Mouse (Mus musculus): ENCODE data around the gene Sema5a. TPM values are rescaled to one million over a fixed set of nuclear protein-coding genes. Genes with fewer than 3 reads are reported as not detected.

The Sema5a gene
- total and polyA plus RNA-seq, 2 experiments from 2014 or later: 8.8 to 40.0 TPM

DNA sequence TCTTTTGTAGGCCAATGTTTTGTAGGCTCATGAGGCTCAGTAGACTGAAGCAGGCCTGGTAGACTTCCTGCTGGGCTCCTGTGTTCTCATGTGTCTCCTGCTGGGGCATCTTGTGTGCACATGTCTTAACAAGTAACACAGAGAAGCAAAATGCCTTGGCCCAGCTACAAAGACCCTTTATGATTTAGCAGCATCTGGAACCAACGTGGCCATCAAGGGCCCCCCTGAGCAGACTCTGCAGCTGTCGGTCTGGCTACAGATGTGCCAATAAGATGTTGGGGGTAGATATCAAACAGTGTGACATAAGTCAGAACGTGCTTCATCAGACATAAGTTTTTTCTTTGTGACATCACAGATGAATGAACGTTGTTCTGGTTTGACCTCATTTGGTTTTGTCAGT lies 123.2 kb downstream of the Sema5a start:
- H3K27ac ChIP-seq: no peak overlapping the region
- no peak for ATAC-seq
- no peaks in the 10 kb centered on the region for H3K36me3 ChIP-seq (ENCODE audit: insufficient read depth, low read length)
- no peaks in the 10 kb centered on the region for H3K27me3 ChIP-seq (ENCODE audit: insufficient read depth, low read length)
- TF ChIP-seq CTCF (IDR thresholded peaks at IDR 0.05; ENCODE audit: low read depth): no peak
- H3K4me2 ChIP-seq (ENCODE audit: low read depth, low read length): no peak overlapping the region
- H3K4me3 ChIP-seq (ENCODE audit: low read length): no peak overlapping the region
- H3K4me1 ChIP-seq (ENCODE audit: insufficient read depth, low read length): no peaks in the 10 kb centered on the region
- DNase-seq (ENCODE audit: low spot score): no peak
- no peaks in the 10 kb centered on the region for H3K9me3 ChIP-seq (ENCODE audit: low read length)
- no peak overlapping the region for H3K9ac ChIP-seq (replicated peaks; ENCODE audit: low read length)
- 63% methylated on average over 4 of the region's 4 CpGs for WGBS

- 89% methylated on average over 6 of the region's 6 CpGs for WGBS
Measured at GRCm38 (mm10) chr15:32370914-32371313, 126.3 kb downstream of the Sema5a start.

DNA sequence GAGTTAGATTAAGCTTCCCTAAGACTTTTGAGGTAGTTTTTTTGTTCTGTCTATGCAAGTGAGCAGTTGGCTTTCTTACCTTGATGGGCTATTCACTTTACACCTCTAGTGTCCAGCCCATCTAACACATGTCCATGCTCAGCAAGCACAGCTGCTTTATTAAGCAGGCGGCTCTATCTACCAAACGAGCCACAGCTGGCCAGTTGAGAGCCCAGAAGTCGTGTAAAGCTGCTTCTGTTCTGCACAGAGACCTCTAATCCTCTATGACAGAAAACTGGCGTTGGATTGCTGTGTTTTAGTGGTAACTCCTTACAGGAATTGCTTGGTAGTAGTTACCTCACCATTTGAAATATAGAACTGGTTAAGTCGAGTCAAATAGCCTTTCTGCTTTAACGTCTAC lies 126.8 kb downstream of the Sema5a start:
- H3K4me3 ChIP-seq (ENCODE audit: low read length): no peak overlapping the region

More at GRCm38 (mm10) chr15:32370914-32371313, 126.3 kb downstream of the Sema5a start:
- DNase-seq (ENCODE audit: low spot score) (no peak), ATAC-seq (no peak)
- Histone ChIP-seq H3K4me1 (ENCODE audit: insufficient read depth, low read length) (no peaks in the 10 kb centered on the region), H3K36me3 (ENCODE audit: insufficient read depth, low read length) (no peaks in the 10 kb centered on the region), H3K27ac (no peak overlapping the region), H3K4me2 (ENCODE audit: low read depth, low read length) (no peak overlapping the region), H3K9ac (replicated peaks; ENCODE audit: low read length) (no peak overlapping the region), H3K9me3 (ENCODE audit: low read length) (no peaks in the 10 kb centered on the region), H3K4me3 (ENCODE audit: low read length) (no peak overlapping the region), H3K27me3 (ENCODE audit: insufficient read depth, low read length) (no peaks in the 10 kb centered on the region)
- no peak for TF ChIP-seq CTCF (IDR thresholded peaks at IDR 0.05; ENCODE audit: low read depth)

GRCm38 (mm10) chr15:32376326-32376725 lies 131.7 kb downstream of the Sema5a start:
- TF ChIP-seq CTCF (IDR thresholded peaks at IDR 0.05; ENCODE audit: low read depth): no peak
- H3K9me3 ChIP-seq (ENCODE audit: low read length): no peaks in the 10 kb centered on the region
- H3K27ac ChIP-seq: no peak overlapping the region
- H3K9ac ChIP-seq (replicated peaks; ENCODE audit: low read length): no peak overlapping the region
- ATAC-seq (no peak), DNase-seq (ENCODE audit: low spot score) (no peak)
- no peak overlapping the region for H3K4me2 ChIP-seq (ENCODE audit: low read depth, low read length)
- WGBS: 83% methylated on average over 5 of the region's 5 CpGs
- no peak overlapping the region for H3K4me3 ChIP-seq (ENCODE audit: low read length)
- no peaks in the 10 kb centered on the region for H3K4me1 ChIP-seq (ENCODE audit: insufficient read depth, low read length)
- H3K36me3 ChIP-seq (ENCODE audit: insufficient read depth, low read length): no peaks in the 10 kb centered on the region
- no peaks in the 10 kb centered on the region for H3K27me3 ChIP-seq (ENCODE audit: insufficient read depth, low read length)

More for the DNA sequence above, 126.8 kb downstream of the Sema5a start:
- Histone ChIP-seq H3K36me3 (ENCODE audit: insufficient read depth, low read length) (no peaks in the 10 kb centered on the region), H3K9ac (replicated peaks; ENCODE audit: low read length) (no peak overlapping the region), H3K4me1 (ENCODE audit: insufficient read depth, low read length) (no peaks in the 10 kb centered on the region), H3K27me3 (ENCODE audit: insufficient read depth, low read length) (no peaks in the 10 kb centered on the region), H3K27ac (no peak overlapping the region), H3K4me2 (ENCODE audit: low read depth, low read length) (no peak overlapping the region), H3K9me3 (ENCODE audit: low read length) (no peaks in the 10 kb centered on the region)
- no peak for ATAC-seq
- WGBS: 76% methylated on average over 6 of the region's 6 CpGs
- no peak for DNase-seq (ENCODE audit: low spot score)
- TF ChIP-seq CTCF (IDR thresholded peaks at IDR 0.05; ENCODE audit: low read depth): no peak

GRCm38 (mm10) chr15:32377781-32378180 lies 133.2 kb downstream of the Sema5a start:
- H3K27me3 ChIP-seq (ENCODE audit: insufficient read depth, low read length): no peaks in the 10 kb centered on the region
- no peak for TF ChIP-seq CTCF (IDR thresholded peaks at IDR 0.05; ENCODE audit: low read depth)
- H3K9me3 ChIP-seq (ENCODE audit: low read length): no peaks in the 10 kb centered on the region
- no peaks in the 10 kb centered on the region for H3K36me3 ChIP-seq (ENCODE audit: insufficient read depth, low read length)
- H3K4me1 ChIP-seq (ENCODE audit: insufficient read depth, low read length): no peaks in the 10 kb centered on the region
- no peak for ATAC-seq
- 93% methylated on average over 3 of the region's 3 CpGs for WGBS
- H3K9ac ChIP-seq (replicated peaks; ENCODE audit: low read length): no peak overlapping the region
- no peak overlapping the region for H3K4me2 ChIP-seq (ENCODE audit: low read depth, low read length)
- no peak overlapping the region for H3K4me3 ChIP-seq (ENCODE audit: low read length)
- no peak overlapping the region for H3K27ac ChIP-seq
- no peak for DNase-seq (ENCODE audit: low spot score)

- DNase-seq (ENCODE audit: low spot score): no peak
Measured at GRCm38 (mm10) chr15:32380311-32380710, 135.7 kb downstream of the Sema5a start.

GRCm38 (mm10) chr15:32382930-32383481 lies 138.4 kb downstream of the Sema5a start:
- WGBS: 92% methylated on average over 4 of the region's 4 CpGs
- no peaks in the 10 kb centered on the region for H3K27me3 ChIP-seq (ENCODE audit: insufficient read depth, low read length)
- no peak overlapping the region for H3K27ac ChIP-seq
- no peak for TF ChIP-seq CTCF (IDR thresholded peaks at IDR 0.05; ENCODE audit: low read depth)
- H3K4me3 ChIP-seq (ENCODE audit: low read length): no peak overlapping the region
- no peaks in the 10 kb centered on the region for H3K36me3 ChIP-seq (ENCODE audit: insufficient read depth, low read length)
- H3K4me1 ChIP-seq (ENCODE audit: insufficient read depth, low read length): no peaks in the 10 kb centered on the region
- H3K9ac ChIP-seq (replicated peaks; ENCODE audit: low read length): no peak overlapping the region
- DNase-seq (ENCODE audit: low spot score) (no peak), ATAC-seq (no peak)
- no peaks in the 10 kb centered on the region for H3K9me3 ChIP-seq (ENCODE audit: low read length)
- H3K4me2 ChIP-seq (ENCODE audit: low read depth, low read length): no peak overlapping the region

More at GRCm38 (mm10) chr15:32380311-32380710, 135.7 kb downstream of the Sema5a start:
- H3K4me2 ChIP-seq (ENCODE audit: low read depth, low read length): no peak overlapping the region
- no peaks in the 10 kb centered on the region for H3K4me1 ChIP-seq (ENCODE audit: insufficient read depth, low read length)
- no peak for ATAC-seq
- no peaks in the 10 kb centered on the region for H3K9me3 ChIP-seq (ENCODE audit: low read length)
- no peaks in the 10 kb centered on the region for H3K27me3 ChIP-seq (ENCODE audit: insufficient read depth, low read length)
- H3K27ac ChIP-seq: no peak overlapping the region
- no peak overlapping the region for H3K9ac ChIP-seq (replicated peaks; ENCODE audit: low read length)
- no peaks in the 10 kb centered on the region for H3K36me3 ChIP-seq (ENCODE audit: insufficient read depth, low read length)
- no peak overlapping the region for H3K4me3 ChIP-seq (ENCODE audit: low read length)
- TF ChIP-seq CTCF (IDR thresholded peaks at IDR 0.05; ENCODE audit: low read depth): no peak
- 84% methylated on average over 3 of the region's 3 CpGs for WGBS

Data from hindbrain, postnatal 0 days (tissue).